Mouse (Mus musculus) heart, embryonic 11.5 days (tissue): Measurements from ENCODE around the gene Stxbp3. TPM values are rescaled to one million over a fixed set of nuclear protein-coding genes. Genes with fewer than 3 reads are reported as not detected.

Source experiments
- ATAC-seq: fragments of 200-750 bp; cut with Nextera tagmentation; replicated peaks from 2 replicates; pipeline ENCODE4 v1.8.0; 2017; ENCODE audit warnings: moderate library complexity; ENCODE audit not compliant: insufficient number of reproducible peaks, low FRiP score, low TSS enrichment
- H3K27ac ChIP-seq: fragments of 300-500 bp; sonication (generic); 2 replicates; pipeline ENCODE4 v1.5.1; 2014; ENCODE audit warnings: mild to moderate bottlenecking, low read depth, low read length
- H3K27me3 ChIP-seq: fragments of 300-500 bp; sonication (generic); 2 replicates; pipeline ENCODE4 v1.6.1; 2014; ENCODE audit warnings: mild to moderate bottlenecking, low read length, mixed read lengths; ENCODE audit not compliant: control insufficient read depth, insufficient read depth
- H3K36me3 ChIP-seq: fragments of 300-500 bp; sonication (generic); 2 replicates; pipeline ENCODE4 v1.6.1; 2014; ENCODE audit warnings: mild to moderate bottlenecking, low read length, moderate library complexity, mixed read lengths; ENCODE audit not compliant: control insufficient read depth, insufficient read depth
- H3K4me1 ChIP-seq: fragments of 300-500 bp; sonication (generic); 2 replicates; pipeline ENCODE4 v1.6.1; 2014; ENCODE audit warnings: low read length; ENCODE audit not compliant: control insufficient read depth, insufficient read depth
- H3K4me2 ChIP-seq: fragments of 300-500 bp; sonication (generic); 2 replicates; pipeline ENCODE4 v1.6.1; 2014; ENCODE audit warnings: mild to moderate bottlenecking, moderate library complexity
- H3K4me3 ChIP-seq: fragments of 300-500 bp; sonication (generic); 2 replicates; pipeline ENCODE4 v1.5.1; 2014; ENCODE audit warnings: low read depth, low read length
- H3K9ac ChIP-seq: fragments of 300-500 bp; sonication (generic); 2 replicates; pipeline ENCODE4 v1.6.1; 2014; ENCODE audit warnings: mild to moderate bottlenecking, low read depth, low read length, moderate library complexity
- H3K9me3 ChIP-seq: fragments of 300-500 bp; sonication (generic); replicated peaks from 2 replicates; pipeline ENCODE4 v1.6.1; 2016; ENCODE audit warnings: low read length; ENCODE audit not compliant: control insufficient read depth
- WGBS: fragments of 180-500 bp; shearing (Covaris S2); extraction: QIAGEN DNeasy Blood & Tissue Kit; methylation state at CpG from one replicate; pipeline ENCODE4 v1.1.7; 2014; ENCODE audit not compliant: insufficient replicate concordance; 5-methylcytosine and 5-hydroxymethylcytosine counted together
- polyA plus RNA-seq: library from polyadenylated mRNA; unstranded; fragments of >200 nt; fragmentation: Nextera tagmentation; extraction: Ambion mirVana; gene quantifications from 2 replicates; pipeline ENCODE4 v1.2.1, GENCODE M21; 2014

Gene Stxbp3
- polyA plus RNA-seq, 1 experiment from 2014 or later = 29.2 TPM

DNA sequence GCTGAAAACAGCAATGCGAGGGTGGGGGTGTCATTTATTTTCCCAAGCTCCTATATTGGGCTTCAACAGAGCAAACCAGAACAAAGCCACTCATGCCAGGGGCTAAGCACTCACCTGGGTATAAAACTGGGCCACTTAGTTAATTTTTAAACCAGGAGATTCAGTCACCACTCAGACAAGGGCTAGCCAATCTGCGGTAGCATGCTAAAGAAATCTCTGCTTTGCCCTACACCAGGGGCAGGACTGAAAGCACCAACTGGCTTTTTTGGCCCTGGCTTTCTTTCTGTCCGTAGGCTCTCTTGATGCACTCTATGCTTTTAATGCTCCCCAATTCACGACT lies 51.9 kb downstream of the Stxbp3 start:
- no peak for ATAC-seq
- Histone ChIP-seq H3K9ac (no peak overlapping the region), H3K36me3 (no peaks in the 10 kb centered on the region; the same call in 1 of the 2 replicates), H3K4me2 (no peak overlapping the region), H3K4me3 (no peak overlapping the region), H3K27ac (no peak overlapping the region), H3K4me1 (no peaks in the 10 kb centered on the region), H3K9me3 (0 out of 2 replicates have a peak, but pooled peaks cover 5% of the 10 kb centered on the region), H3K27me3 (no peaks in the 10 kb centered on the region)
- 79% methylated on average over 4 of the region's 4 CpGs for WGBS

DNA sequence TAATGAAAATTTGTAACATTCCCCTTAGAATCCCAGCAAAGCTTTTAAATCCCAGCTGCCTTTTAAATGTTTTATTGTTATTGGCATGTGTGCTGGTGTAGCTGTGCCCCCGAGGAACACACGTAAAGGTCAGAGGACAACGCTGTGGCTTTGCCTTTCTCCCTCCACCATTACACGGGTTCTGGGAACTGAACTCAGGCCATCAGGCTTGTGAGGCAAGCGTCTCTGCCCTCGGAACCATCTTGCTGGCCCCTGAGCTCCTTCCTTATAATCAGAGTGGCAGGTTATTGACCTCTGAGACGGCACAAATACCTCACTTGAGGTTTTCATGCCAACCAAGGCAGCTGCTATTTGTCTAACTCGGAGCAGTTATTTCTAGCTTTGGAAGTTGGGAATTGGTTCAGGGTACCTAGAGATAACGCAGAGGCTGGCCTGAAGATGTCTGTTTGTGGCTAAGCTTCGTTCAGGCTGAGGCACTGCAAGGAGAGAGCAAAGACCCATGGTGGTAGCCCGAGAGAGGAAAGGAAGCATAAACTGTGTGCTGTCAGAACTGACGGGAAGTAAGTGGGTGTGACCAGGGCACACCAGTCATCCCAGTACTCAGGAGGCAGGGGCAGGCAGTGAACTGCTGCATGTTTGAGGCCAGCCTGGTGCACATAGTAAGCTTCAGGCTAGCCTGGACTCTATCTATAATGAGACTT lies 52.4 kb downstream of the Stxbp3 start:
- Histone ChIP-seq H3K4me2 (no peak overlapping the region), H3K36me3 (no peaks in the 10 kb centered on the region; the same call in 1 of the 2 replicates), H3K9ac (no peak overlapping the region), H3K27me3 (no peaks in the 10 kb centered on the region), H3K9me3 (0 out of 2 replicates have a peak, but pooled peaks cover 5% of the 10 kb centered on the region), H3K4me3 (no peak overlapping the region), H3K27ac (no peak overlapping the region), H3K4me1 (no peaks in the 10 kb centered on the region)
- ATAC-seq = no peak
- WGBS = 54% methylated on average over 12 of the region's 12 CpGs

DNA sequence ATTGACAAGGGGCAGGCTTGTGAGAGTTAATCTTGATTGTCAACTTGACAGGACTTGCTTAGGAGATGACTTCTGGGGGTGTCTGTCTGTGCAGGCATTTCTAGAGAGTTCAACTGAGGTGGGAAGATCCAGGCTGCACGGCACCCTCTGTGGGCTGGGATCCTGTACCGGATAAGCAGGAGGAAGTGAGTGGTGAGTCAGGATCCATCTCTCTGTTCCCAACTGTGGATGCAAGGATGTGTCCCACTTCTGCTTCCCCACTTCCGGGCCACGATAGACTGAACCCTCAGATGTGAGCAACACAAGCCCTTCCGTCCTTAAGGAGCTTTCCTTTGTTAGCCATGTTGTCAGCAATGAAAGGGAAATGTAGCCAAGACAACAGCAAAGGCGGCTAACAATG lies 53.8 kb downstream of the Stxbp3 start:
- H3K9ac ChIP-seq = no peak overlapping the region
- no peak overlapping the region for H3K27ac ChIP-seq
- H3K36me3 ChIP-seq = no peaks in the 10 kb centered on the region
- ATAC-seq = no peak
- H3K4me1 ChIP-seq = peaks cover 7% of the 10 kb centered on the region
- H3K4me2 ChIP-seq = no peak overlapping the region
- H3K27me3 ChIP-seq = no peaks in the 10 kb centered on the region
- 64% methylated on average over 6 of the region's 6 CpGs for WGBS
- H3K4me3 ChIP-seq = no peak overlapping the region
- H3K9me3 ChIP-seq = 0 out of 2 replicates have a peak, but pooled peaks cover 5% of the 10 kb centered on the region

DNA sequence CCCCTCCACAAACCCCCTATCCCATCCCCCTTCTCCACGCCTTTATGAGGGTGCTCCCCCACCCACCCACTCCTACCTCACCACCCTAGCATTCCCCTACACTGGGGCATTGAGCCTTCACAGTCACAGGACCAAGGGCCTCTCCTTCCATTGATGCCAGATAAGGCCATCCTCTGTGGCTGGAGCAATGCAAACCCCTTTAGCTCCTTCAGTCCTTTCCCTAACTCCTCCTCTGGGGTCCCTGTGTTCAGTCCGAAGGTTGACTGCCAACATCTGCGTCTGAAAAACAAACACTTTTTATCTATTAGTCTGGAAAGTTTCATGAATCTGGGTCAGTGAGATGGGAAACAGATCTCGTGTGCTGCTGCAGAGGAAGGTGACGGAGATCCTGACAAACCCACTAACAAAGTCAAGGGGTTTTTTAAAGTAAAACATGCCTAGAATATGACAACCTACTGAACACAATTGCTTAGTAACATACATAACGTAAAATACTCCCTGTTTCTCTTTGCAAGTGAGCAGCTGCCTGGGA lies 57.9 kb downstream of the Stxbp3 start:
- H3K4me1 ChIP-seq = peaks cover 9% of the 10 kb centered on the region
- H3K27ac ChIP-seq = peak overlapping the region; percentile 47
- H3K9ac ChIP-seq = no peak overlapping the region
- no peak overlapping the region for H3K4me3 ChIP-seq
- H3K27me3 ChIP-seq = no peaks in the 10 kb centered on the region
- 36% methylated on average over 6 of the region's 6 CpGs for WGBS
- no peaks in the 10 kb centered on the region for H3K36me3 ChIP-seq
- no peak for ATAC-seq
- H3K9me3 ChIP-seq = 0 out of 2 replicates have a peak, but pooled peaks cover 5% of the 10 kb centered on the region
- no peak overlapping the region for H3K4me2 ChIP-seq

DNA sequence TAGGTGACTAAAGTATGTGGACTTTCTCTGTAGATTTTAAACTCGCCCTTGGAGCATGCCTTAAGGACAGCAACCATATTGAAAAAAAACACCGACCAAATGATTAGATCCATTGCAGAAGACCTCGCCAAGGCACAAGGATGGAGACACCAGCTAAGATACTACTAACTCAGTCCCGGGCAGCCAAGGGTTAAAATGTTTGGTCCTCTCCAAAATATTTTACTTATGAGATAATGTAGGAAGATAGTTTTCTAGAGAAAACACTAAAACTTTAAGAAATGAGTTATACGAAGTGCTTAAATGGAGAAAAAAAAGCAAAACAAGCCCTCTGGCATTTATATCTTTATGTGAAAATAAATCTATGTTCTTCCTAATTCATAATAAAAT lies 58.4 kb downstream of the Stxbp3 start:
- no peak for ATAC-seq
- Histone ChIP-seq H3K36me3 (no peaks in the 10 kb centered on the region), H3K27ac (no peak overlapping the region)

DNA sequence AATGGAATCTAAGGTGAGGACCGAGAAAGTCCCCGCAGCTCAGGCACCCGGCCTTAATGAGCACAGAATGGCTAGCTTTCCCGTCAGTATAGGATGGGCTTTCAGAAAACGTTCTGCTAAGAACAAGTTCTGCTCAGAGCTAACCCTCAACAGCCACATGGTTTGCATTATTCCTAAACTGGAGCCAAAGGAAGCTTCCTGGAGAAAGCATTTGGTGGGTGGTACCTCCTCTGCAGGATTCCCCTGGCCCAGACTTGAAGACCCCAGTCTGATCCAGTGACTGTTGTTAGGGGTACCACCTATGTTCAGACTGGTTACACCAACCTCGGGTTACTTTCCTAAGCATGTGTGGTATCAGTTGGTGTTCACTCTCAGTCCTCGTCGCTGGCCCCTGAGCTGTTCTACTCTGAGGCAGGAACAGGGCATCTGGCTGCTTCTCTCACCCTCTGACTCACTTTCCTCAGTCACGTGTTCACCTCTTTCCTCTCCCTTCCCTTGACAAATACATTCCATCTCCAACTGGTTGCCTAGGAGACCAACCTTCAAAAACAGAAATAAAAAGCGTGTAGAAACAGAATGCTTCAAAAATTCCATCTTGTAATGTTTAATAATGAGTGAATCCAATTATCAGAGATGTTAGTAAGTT lies 59.0 kb downstream of the Stxbp3 start:
- 62% methylated on average over 10 of the region's 10 CpGs for WGBS
- Histone ChIP-seq H3K4me3 (no peak overlapping the region), H3K9ac (no peak overlapping the region), H3K27ac (no peak overlapping the region), H3K4me1 (peaks cover 9% of the 10 kb centered on the region), H3K36me3 (no peaks in the 10 kb centered on the region), H3K4me2 (no peak overlapping the region), H3K27me3 (no peaks in the 10 kb centered on the region), H3K9me3 (0 out of 2 replicates have a peak, but pooled peaks cover 5% of the 10 kb centered on the region)
- no peak; the same call in 1 of the 2 replicates for ATAC-seq

More for the DNA sequence above, 58.4 kb downstream of the Stxbp3 start:
- Histone ChIP-seq H3K4me2 (no peak overlapping the region), H3K9me3 (0 out of 2 replicates have a peak, but pooled peaks cover 5% of the 10 kb centered on the region), H3K4me1 (peaks cover 9% of the 10 kb centered on the region), H3K4me3 (no peak overlapping the region), H3K9ac (no peak overlapping the region), H3K27me3 (no peaks in the 10 kb centered on the region)
- 71% methylated on average over 5 of the region's 5 CpGs for WGBS

DNA sequence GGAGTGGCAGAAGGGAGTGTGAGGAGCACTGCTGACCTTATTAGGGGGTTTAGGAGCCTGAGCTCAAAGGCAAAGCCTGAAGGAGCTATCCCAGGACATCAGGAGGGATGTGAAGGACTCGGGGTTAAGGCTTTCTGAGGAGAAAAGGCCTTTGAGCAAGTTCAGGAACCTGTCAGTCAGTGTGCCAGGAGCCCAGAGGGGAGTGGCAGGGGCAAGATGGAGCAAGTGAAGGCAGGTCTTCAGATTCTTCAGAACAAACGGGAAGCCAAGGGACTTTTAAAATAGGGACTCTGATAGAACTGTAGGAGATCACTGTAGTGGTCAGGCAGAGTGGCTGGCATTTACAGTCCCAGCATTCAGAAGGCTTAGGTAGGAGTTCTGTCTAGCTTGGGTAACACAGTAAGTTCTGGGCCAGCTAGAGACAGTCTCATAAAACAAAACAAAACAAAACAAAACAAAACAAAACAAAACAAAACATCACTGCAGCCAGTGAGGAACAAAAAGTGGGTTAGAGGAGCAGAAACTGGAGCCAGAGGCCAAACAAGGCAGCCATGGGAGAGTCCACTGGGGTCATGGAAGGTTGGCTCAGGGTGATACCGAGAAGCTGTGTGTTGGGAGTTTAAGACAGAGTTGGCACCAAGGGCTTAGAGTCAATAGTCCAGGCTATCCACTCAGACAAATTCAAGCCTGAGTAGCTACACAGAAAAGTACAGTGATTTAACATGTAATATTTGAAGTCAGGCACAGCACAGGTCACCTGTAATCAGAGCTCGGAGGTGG lies 61.4 kb downstream of the Stxbp3 start:
- Histone ChIP-seq H3K4me1 (peaks cover 9% of the 10 kb centered on the region), H3K27ac (no peak overlapping the region), H3K4me3 (no peak overlapping the region), H3K9ac (no peak overlapping the region), H3K9me3 (0 out of 2 replicates have a peak, but pooled peaks cover 3% of the 10 kb centered on the region), H3K27me3 (no peaks in the 10 kb centered on the region), H3K4me2 (no peak overlapping the region), H3K36me3 (no peaks in the 10 kb centered on the region)
- WGBS = 57% methylated on average over 4 of the region's 4 CpGs
- no peak for ATAC-seq

DNA sequence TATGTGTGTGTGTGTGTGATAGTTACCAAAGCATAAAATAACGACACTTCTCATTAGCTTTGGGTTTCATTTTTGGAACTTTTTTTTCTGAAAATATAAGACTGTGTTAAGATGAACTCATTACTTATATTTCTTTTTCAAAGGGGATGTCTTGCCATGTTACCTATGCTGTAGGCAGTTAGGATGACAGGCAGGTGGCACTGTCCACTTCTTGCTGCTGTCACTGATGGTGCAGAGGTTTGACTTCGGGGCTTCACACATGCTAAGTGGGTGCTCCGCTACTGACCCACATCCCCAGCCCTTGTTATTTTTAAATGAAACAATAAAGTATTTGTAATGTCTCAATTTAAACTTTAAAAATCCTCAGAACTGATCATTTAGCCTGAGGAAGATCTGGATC lies 67.5 kb downstream of the Stxbp3 start:
- H3K4me3 ChIP-seq = no peak overlapping the region
- no peak overlapping the region for H3K27ac ChIP-seq
- ATAC-seq = no peak
- H3K36me3 ChIP-seq = no peaks in the 10 kb centered on the region
- H3K9ac ChIP-seq = no peak overlapping the region
- 78% methylated on average over 3 of the region's 3 CpGs for WGBS
- no peaks in the 10 kb centered on the region for H3K27me3 ChIP-seq
- H3K4me1 ChIP-seq = no peaks in the 10 kb centered on the region
- H3K4me2 ChIP-seq = no peak overlapping the region
- H3K9me3 ChIP-seq = no peaks in the 10 kb centered on the region
